Mouse (Mus musculus): ENCODE results near the gene Gm13287. TPM values are rescaled to one million over a fixed set of nuclear protein-coding genes. Genes with fewer than 3 reads are reported as not detected.
A peak's percentile ranks its signal among the peaks of the same experiment; 100 is the strongest.
"Not testable (repeated sequence)": the region's sequence is repeated elsewhere in the genome, so short reads cannot be mapped to it uniquely, and the experiment has no call there.

Gm13287 gene
- polyA plus RNA-seq, 1 experiment from 2014 or later, result not detected

GRCm38 (mm10) chr4:88791250-88791649, 11.8 kb upstream of the Gm13287 start, which contains the start of gene Gm13278:
Gene Gm13278 (plus strand): TSS chr4:88791550.
- not testable (repeated sequence) for ATAC-seq; H3K27me3 ChIP-seq (replicated peaks; ENCODE audit: control insufficient read depth, insufficient read depth, low read length); H3K9me3 ChIP-seq (ENCODE audit: control insufficient read depth, low read length); H3K4me1 ChIP-seq (replicated peaks; ENCODE audit: control insufficient read depth, insufficient read depth, low read length); H3K27ac ChIP-seq (ENCODE audit: low read length); H3K4me2 ChIP-seq (ENCODE audit: low read length); H3K4me3 ChIP-seq (replicated peaks; ENCODE audit: low read length); H3K36me3 ChIP-seq (ENCODE audit: control insufficient read depth, insufficient read depth); H3K9ac ChIP-seq (replicated peaks; ENCODE audit: low read depth, low read length)
- no CpG with 5 or more reads among the region's 28 CpGs for WGBS

- not testable (repeated sequence) for H3K36me3 ChIP-seq (ENCODE audit: control insufficient read depth, insufficient read depth); H3K4me2 ChIP-seq (ENCODE audit: low read length); H3K27ac ChIP-seq (ENCODE audit: low read length); H3K27me3 ChIP-seq (replicated peaks; ENCODE audit: control insufficient read depth, insufficient read depth, low read length); ATAC-seq; H3K9me3 ChIP-seq (ENCODE audit: control insufficient read depth, low read length); H3K4me3 ChIP-seq (replicated peaks; ENCODE audit: low read length); H3K4me1 ChIP-seq (replicated peaks; ENCODE audit: control insufficient read depth, insufficient read depth, low read length); H3K9ac ChIP-seq (replicated peaks; ENCODE audit: low read depth, low read length)
- 0% methylated on average over 6 of the region's 52 CpGs for WGBS
These were observed 8.9 kb upstream of the Gm13287 start, which contains the start of gene Gm13275 for GRCm38 (mm10) chr4:88793936-88794675. Gene Gm13275 (plus strand): TSS chr4:88794487.

- not testable (repeated sequence) for H3K4me3 ChIP-seq (replicated peaks; ENCODE audit: low read length); H3K36me3 ChIP-seq (ENCODE audit: control insufficient read depth, insufficient read depth); ATAC-seq; H3K9ac ChIP-seq (replicated peaks; ENCODE audit: low read depth, low read length); H3K27me3 ChIP-seq (replicated peaks; ENCODE audit: control insufficient read depth, insufficient read depth, low read length); H3K27ac ChIP-seq (ENCODE audit: low read length); H3K4me2 ChIP-seq (ENCODE audit: low read length); H3K9me3 ChIP-seq (ENCODE audit: control insufficient read depth, low read length); H3K4me1 ChIP-seq (replicated peaks; ENCODE audit: control insufficient read depth, insufficient read depth, low read length)
- WGBS, result no CpG with 5 or more reads among the region's 28 CpGs
These were observed 6.0 kb upstream of the Gm13287 start, which contains the start of gene Gm13279 for GRCm38 (mm10) chr4:88797097-88797496. Gene Gm13279 (plus strand): TSS chr4:88797397.

- not testable (repeated sequence) for H3K4me3 ChIP-seq (replicated peaks; ENCODE audit: low read length); H3K4me1 ChIP-seq (replicated peaks; ENCODE audit: control insufficient read depth, insufficient read depth, low read length); H3K27me3 ChIP-seq (replicated peaks; ENCODE audit: control insufficient read depth, insufficient read depth, low read length); ATAC-seq; H3K9ac ChIP-seq (replicated peaks; ENCODE audit: low read depth, low read length); H3K36me3 ChIP-seq (ENCODE audit: control insufficient read depth, insufficient read depth); H3K4me2 ChIP-seq (ENCODE audit: low read length); H3K9me3 ChIP-seq (ENCODE audit: control insufficient read depth, low read length); H3K27ac ChIP-seq (ENCODE audit: low read length)
- 33% methylated on average over 1 of the region's 7 CpGs for WGBS
These were observed 3.7 kb upstream of the Gm13287 start, which contains the start of gene Gm13285 for GRCm38 (mm10) chr4:88799365-88799764. Gene Gm13285 (plus strand): TSS chr4:88799665.

GRCm38 (mm10) chr4:88805231-88805630, 2.2 kb downstream of the Gm13287 start, which contains the start of gene Gm13288:
Gene Gm13288 (plus strand): TSS chr4:88805531.
- not testable (repeated sequence) for H3K9me3 ChIP-seq (ENCODE audit: control insufficient read depth, low read length); H3K4me1 ChIP-seq (replicated peaks; ENCODE audit: control insufficient read depth, insufficient read depth, low read length); H3K27ac ChIP-seq (ENCODE audit: low read length); H3K9ac ChIP-seq (replicated peaks; ENCODE audit: low read depth, low read length); H3K27me3 ChIP-seq (replicated peaks; ENCODE audit: control insufficient read depth, insufficient read depth, low read length); ATAC-seq; H3K36me3 ChIP-seq (ENCODE audit: control insufficient read depth, insufficient read depth)
- no CpG with 5 or more reads among the region's 8 CpGs for WGBS
- Histone ChIP-seq H3K4me3 (replicated peaks; ENCODE audit: low read length) (0 out of 2 replicates have a peak within 1 kb of the TSS, but pooled peaks have one; percentile 20), H3K4me2 (ENCODE audit: low read length) (peak within 1 kb of the TSS; percentile 31; the same call in 1 of the 2 replicates)

GRCm38 (mm10) chr4:88805761-88806160, 2.7 kb downstream of the Gm13287 start:
- H3K4me1 ChIP-seq (replicated peaks; ENCODE audit: control insufficient read depth, insufficient read depth, low read length); H3K9me3 ChIP-seq (ENCODE audit: control insufficient read depth, low read length); H3K9ac ChIP-seq (replicated peaks; ENCODE audit: low read depth, low read length); H3K27ac ChIP-seq (ENCODE audit: low read length); H3K36me3 ChIP-seq (ENCODE audit: control insufficient read depth, insufficient read depth); ATAC-seq; H3K27me3 ChIP-seq (replicated peaks; ENCODE audit: control insufficient read depth, insufficient read depth, low read length): not testable (repeated sequence)
- Histone ChIP-seq H3K4me2 (ENCODE audit: low read length) (peak overlapping the region; percentile 31; the same call in 1 of the 2 replicates), H3K4me3 (replicated peaks; ENCODE audit: low read length) (0 out of 2 replicates have a peak overlapping the region, but pooled peaks have one; percentile 20)
- 0% methylated on average over 12 of the region's 34 CpGs for WGBS

- no peak within 1 kb of the TSS for H3K27ac ChIP-seq (ENCODE audit: low read length)
- H3K4me2 ChIP-seq (ENCODE audit: low read length), result no peak within 1 kb of the TSS
- H3K9me3 ChIP-seq (ENCODE audit: control insufficient read depth, low read length), result no peaks in the 10 kb centered on the region
- H3K27me3 ChIP-seq (replicated peaks; ENCODE audit: control insufficient read depth, insufficient read depth, low read length), result no peaks in the 10 kb centered on the region
- H3K4me3 ChIP-seq (replicated peaks; ENCODE audit: low read length), result no peak within 1 kb of the TSS
- 73% methylated on average over 3 of the region's 3 CpGs for WGBS
- H3K9ac ChIP-seq (replicated peaks; ENCODE audit: low read depth, low read length), result no peak within 1 kb of the TSS
- no peaks in the 10 kb centered on the region for H3K4me1 ChIP-seq (replicated peaks; ENCODE audit: control insufficient read depth, insufficient read depth, low read length)
- ATAC-seq, result no peak
- no peaks in the 10 kb centered on the region for H3K36me3 ChIP-seq (ENCODE audit: control insufficient read depth, insufficient read depth)
These were observed 12.9 kb downstream of the Gm13287 start, which contains the start of gene Ifna7 for GRCm38 (mm10) chr4:88815928-88816327. Gene Ifna7 (plus strand): TSS chr4:88816228.

GRCm38 (mm10) chr4:88819659-88820058, 16.6 kb downstream of the Gm13287 start, which contains the start of gene Ifna11:
Gene Ifna11 (plus strand): TSS chr4:88819959.
- ATAC-seq, result no peak

GRCm38 (mm10) chr4:88822995-88823394, 19.9 kb downstream of the Gm13287 start:
- H3K4me1 ChIP-seq (replicated peaks; ENCODE audit: control insufficient read depth, insufficient read depth, low read length), result no peaks in the 10 kb centered on the region
- no peaks in the 10 kb centered on the region for H3K36me3 ChIP-seq (ENCODE audit: control insufficient read depth, insufficient read depth)
- WGBS, result 23% methylated on average over 4 of the region's 4 CpGs
- no peak overlapping the region for H3K4me3 ChIP-seq (replicated peaks; ENCODE audit: low read length)
- no peaks in the 10 kb centered on the region for H3K27me3 ChIP-seq (replicated peaks; ENCODE audit: control insufficient read depth, insufficient read depth, low read length)
- H3K4me2 ChIP-seq (ENCODE audit: low read length), result no peak overlapping the region
- H3K27ac ChIP-seq (ENCODE audit: low read length), result no peak overlapping the region
- no peak for ATAC-seq
- no peak overlapping the region for H3K9ac ChIP-seq (replicated peaks; ENCODE audit: low read depth, low read length)
- H3K9me3 ChIP-seq (ENCODE audit: control insufficient read depth, low read length), result no peaks in the 10 kb centered on the region

More at GRCm38 (mm10) chr4:88819659-88820058, 16.6 kb downstream of the Gm13287 start, which contains the start of gene Ifna11:
- 86% methylated on average over 1 of the region's 1 CpGs for WGBS
- H3K4me2 ChIP-seq (ENCODE audit: low read length), result no peak within 1 kb of the TSS
- H3K4me3 ChIP-seq (replicated peaks; ENCODE audit: low read length), result no peak within 1 kb of the TSS
- H3K36me3 ChIP-seq (ENCODE audit: control insufficient read depth, insufficient read depth), result no peaks in the 10 kb centered on the region
- no peak within 1 kb of the TSS for H3K27ac ChIP-seq (ENCODE audit: low read length)
- H3K27me3 ChIP-seq (replicated peaks; ENCODE audit: control insufficient read depth, insufficient read depth, low read length), result no peaks in the 10 kb centered on the region
- no peaks in the 10 kb centered on the region for H3K9me3 ChIP-seq (ENCODE audit: control insufficient read depth, low read length)
- H3K9ac ChIP-seq (replicated peaks; ENCODE audit: low read depth, low read length), result no peak within 1 kb of the TSS
- H3K4me1 ChIP-seq (replicated peaks; ENCODE audit: control insufficient read depth, insufficient read depth, low read length), result no peaks in the 10 kb centered on the region

Data from forebrain, embryonic 16.5 days (tissue).